Mouse (Mus musculus): ENCODE data around the gene Fos. TPM values are rescaled to one million over a fixed set of nuclear protein-coding genes. Genes with fewer than 3 reads are reported as not detected.

Gene Fos
- polyA plus RNA-seq, 1 experiment: 22.4 TPM

GRCm38 (mm10) chr12:85492084-85492645 lies 18.5 kb downstream of the Fos start:
- TF ChIP-seq CTCF (IDR thresholded peaks at IDR 0.05; ENCODE audit: borderline replicate concordance, insufficient read depth, low read depth, low read length) (peak; percentile 67), POLR2A (IDR thresholded peaks at IDR 0.05; ENCODE audit: borderline replicate concordance, insufficient read depth, low read length) (no peak)
- WGBS: 19% methylated on average over 16 of the region's 16 CpGs
- no peak overlapping the region for H3K4me3 ChIP-seq (replicated peaks; ENCODE audit: insufficient read depth, low read depth, low read length)
- H3K27me3 ChIP-seq (ENCODE audit: control insufficient read depth, insufficient read depth, low read length): no peaks in the 10 kb centered on the region
- no peak overlapping the region for H3K27ac ChIP-seq (ENCODE audit: insufficient read depth, low read length)
- 0 out of 2 replicates have a peak, but pooled peaks cover 2% of the 10 kb centered on the region for H3K4me1 ChIP-seq (ENCODE audit: control insufficient read depth, insufficient read depth, low read length)
- DNase-seq: peak; percentile 66 to 70

GRCm38 (mm10) chr12:85496336-85496735 lies 22.6 kb downstream of the Fos start:
- Histone ChIP-seq H3K27ac (ENCODE audit: insufficient read depth, low read length) (no peak overlapping the region), H3K27me3 (ENCODE audit: control insufficient read depth, insufficient read depth, low read length) (no peaks in the 10 kb centered on the region), H3K4me1 (ENCODE audit: control insufficient read depth, insufficient read depth, low read length) (0 out of 2 replicates have a peak, but pooled peaks cover 2% of the 10 kb centered on the region), H3K4me3 (replicated peaks; ENCODE audit: insufficient read depth, low read depth, low read length) (no peak overlapping the region)
- 71% methylated on average over 7 of the region's 7 CpGs for WGBS
- TF ChIP-seq CTCF (IDR thresholded peaks at IDR 0.05; ENCODE audit: borderline replicate concordance, insufficient read depth, low read depth, low read length): no peak
- no peak for TF ChIP-seq POLR2A (IDR thresholded peaks at IDR 0.05; ENCODE audit: borderline replicate concordance, insufficient read depth, low read length)
- DNase-seq: no peak

- Histone ChIP-seq H3K4me1 (ENCODE audit: control insufficient read depth, insufficient read depth, low read length) (0 out of 2 replicates have a peak, but pooled peaks cover 2% of the 10 kb centered on the region), H3K27ac (ENCODE audit: insufficient read depth, low read length) (no peak overlapping the region), H3K4me3 (replicated peaks; ENCODE audit: insufficient read depth, low read depth, low read length) (no peak overlapping the region), H3K27me3 (ENCODE audit: control insufficient read depth, insufficient read depth, low read length) (no peaks in the 10 kb centered on the region)
- 18% methylated on average over 7 of the region's 7 CpGs for WGBS
- peak; percentile 63 to 74 for DNase-seq
- TF ChIP-seq CTCF (IDR thresholded peaks at IDR 0.05; ENCODE audit: borderline replicate concordance, insufficient read depth, low read depth, low read length): peak; percentile 83
- TF ChIP-seq POLR2A (IDR thresholded peaks at IDR 0.05; ENCODE audit: borderline replicate concordance, insufficient read depth, low read length): no peak
Measured at GRCm38 (mm10) chr12:85496755-85497154, 23.1 kb downstream of the Fos start.

GRCm38 (mm10) chr12:85497310-85498135 lies 23.8 kb downstream of the Fos start:
- Histone ChIP-seq H3K27ac (ENCODE audit: insufficient read depth, low read length) (no peak overlapping the region), H3K4me3 (replicated peaks; ENCODE audit: insufficient read depth, low read depth, low read length) (no peak overlapping the region), H3K4me1 (ENCODE audit: control insufficient read depth, insufficient read depth, low read length) (no peaks in the 10 kb centered on the region), H3K27me3 (ENCODE audit: control insufficient read depth, insufficient read depth, low read length) (no peaks in the 10 kb centered on the region)
- 62% methylated on average over 11 of the region's 11 CpGs for WGBS
- TF ChIP-seq POLR2A (IDR thresholded peaks at IDR 0.05; ENCODE audit: borderline replicate concordance, insufficient read depth, low read length) (no peak), CTCF (IDR thresholded peaks at IDR 0.05; ENCODE audit: borderline replicate concordance, insufficient read depth, low read depth, low read length) (no peak)
- no peak for DNase-seq

GRCm38 (mm10) chr12:85499001-85499400 lies 25.3 kb downstream of the Fos start:
- TF ChIP-seq CTCF (IDR thresholded peaks at IDR 0.05; ENCODE audit: borderline replicate concordance, insufficient read depth, low read depth, low read length): no peak
- TF ChIP-seq POLR2A (IDR thresholded peaks at IDR 0.05; ENCODE audit: borderline replicate concordance, insufficient read depth, low read length): no peak
- no peak for DNase-seq
- WGBS: 78% methylated on average over 8 of the region's 8 CpGs
- H3K4me1 ChIP-seq (ENCODE audit: control insufficient read depth, insufficient read depth, low read length): no peaks in the 10 kb centered on the region
- H3K4me3 ChIP-seq (replicated peaks; ENCODE audit: insufficient read depth, low read depth, low read length): no peak overlapping the region
- no peaks in the 10 kb centered on the region for H3K27me3 ChIP-seq (ENCODE audit: control insufficient read depth, insufficient read depth, low read length)
- H3K27ac ChIP-seq (ENCODE audit: insufficient read depth, low read length): no peak overlapping the region

- Histone ChIP-seq H3K4me3 (replicated peaks; ENCODE audit: insufficient read depth, low read depth, low read length) (no peak overlapping the region), H3K4me1 (ENCODE audit: control insufficient read depth, insufficient read depth, low read length) (no peaks in the 10 kb centered on the region), H3K27me3 (ENCODE audit: control insufficient read depth, insufficient read depth, low read length) (no peaks in the 10 kb centered on the region), H3K27ac (ENCODE audit: insufficient read depth, low read length) (no peak overlapping the region)
- TF ChIP-seq CTCF (IDR thresholded peaks at IDR 0.05; ENCODE audit: borderline replicate concordance, insufficient read depth, low read depth, low read length): no peak
- no peak for TF ChIP-seq POLR2A (IDR thresholded peaks at IDR 0.05; ENCODE audit: borderline replicate concordance, insufficient read depth, low read length)
- DNase-seq: no peak
- WGBS: 94% methylated on average over 4 of the region's 4 CpGs
Measured at GRCm38 (mm10) chr12:85502682-85503081, 29.0 kb downstream of the Fos start.

- DNase-seq: no peak
- WGBS: 13% methylated on average over 3 of the region's 3 CpGs
Measured at GRCm38 (mm10) chr12:85508235-85508634, 34.5 kb downstream of the Fos start.

GRCm38 (mm10) chr12:85510013-85510412 lies 36.3 kb downstream of the Fos start:
- Histone ChIP-seq H3K4me1 (ENCODE audit: control insufficient read depth, insufficient read depth, low read length) (no peaks in the 10 kb centered on the region), H3K4me3 (replicated peaks; ENCODE audit: insufficient read depth, low read depth, low read length) (no peak overlapping the region), H3K27ac (ENCODE audit: insufficient read depth, low read length) (no peak overlapping the region), H3K27me3 (ENCODE audit: control insufficient read depth, insufficient read depth, low read length) (no peaks in the 10 kb centered on the region)
- DNase-seq: no peak
- TF ChIP-seq POLR2A (IDR thresholded peaks at IDR 0.05; ENCODE audit: borderline replicate concordance, insufficient read depth, low read length) (no peak), CTCF (IDR thresholded peaks at IDR 0.05; ENCODE audit: borderline replicate concordance, insufficient read depth, low read depth, low read length) (no peak)
- 96% methylated on average over 2 of the region's 2 CpGs for whole genome bisulfite sequencing

More at GRCm38 (mm10) chr12:85508235-85508634, 34.5 kb downstream of the Fos start:
- H3K4me3 ChIP-seq (replicated peaks; ENCODE audit: insufficient read depth, low read depth, low read length): no peak overlapping the region
- H3K4me1 ChIP-seq (ENCODE audit: control insufficient read depth, insufficient read depth, low read length): no peaks in the 10 kb centered on the region
- no peak overlapping the region for H3K27ac ChIP-seq (ENCODE audit: insufficient read depth, low read length)
- peak; percentile 58; the same call in 1 of the 2 replicates for TF ChIP-seq CTCF (IDR thresholded peaks at IDR 0.05; ENCODE audit: borderline replicate concordance, insufficient read depth, low read depth, low read length)
- TF ChIP-seq POLR2A (IDR thresholded peaks at IDR 0.05; ENCODE audit: borderline replicate concordance, insufficient read depth, low read length): no peak
- H3K27me3 ChIP-seq (ENCODE audit: control insufficient read depth, insufficient read depth, low read length): no peaks in the 10 kb centered on the region

Measured in cerebellum, adult 2 months (tissue).